Mouse (Mus musculus) limb, embryonic 15.5 days (tissue): ENCODE results near the gene Ofcc1. TPM values are rescaled to one million over a fixed set of nuclear protein-coding genes. Genes with fewer than 3 reads are reported as not detected.

Experiments
- ATAC-seq: fragments of 200-750 bp; cut with Nextera tagmentation; 2 replicates; pipeline ENCODE4 v1.8.0; 2017; ENCODE audit warnings: low read depth, moderate TSS enrichment; ENCODE audit not compliant: insufficient number of reproducible peaks, low FRiP score, low TSS enrichment
- H3K27ac ChIP-seq: fragments of 300-500 bp; sonication (generic); 2 replicates; pipeline ENCODE4 v1.5.1; 2015; ENCODE audit warnings: moderate library complexity, mild to moderate bottlenecking, inconsistent platforms
- H3K27me3 ChIP-seq: fragments of 300-500 bp; sonication (generic); 2 replicates; pipeline ENCODE4 v1.6.1; 2015; ENCODE audit warnings: inconsistent platforms
- H3K36me3 ChIP-seq: fragments of 300-500 bp; sonication (generic); 2 replicates; pipeline ENCODE4 v1.6.1; 2015; ENCODE audit warnings: inconsistent platforms
- H3K4me1 ChIP-seq: fragments of 300-500 bp; sonication (generic); 2 replicates; pipeline ENCODE4 v1.6.1; 2015; ENCODE audit warnings: inconsistent platforms
- H3K4me2 ChIP-seq: fragments of 300-500 bp; sonication (generic); 2 replicates; pipeline ENCODE4 v1.6.1; 2015; ENCODE audit warnings: mild to moderate bottlenecking, inconsistent platforms
- H3K4me3 ChIP-seq: fragments of 300-500 bp; sonication (generic); 2 replicates; pipeline ENCODE4 v1.5.1; 2015; ENCODE audit warnings: mild to moderate bottlenecking, inconsistent platforms
- H3K9ac ChIP-seq: fragments of 300-500 bp; sonication (generic); 2 replicates; pipeline ENCODE4 v1.6.1; 2015; ENCODE audit warnings: inconsistent platforms
- H3K9me3 ChIP-seq: fragments of 300-500 bp; sonication (generic); 2 replicates; pipeline ENCODE4 v1.6.1; 2016; ENCODE audit warnings: inconsistent platforms
- WGBS: fragments of 180-500 bp; shearing (Covaris S2); methylation state at CpG from one replicate; pipeline ENCODE4 v1.1.7; 2015; 5-methylcytosine and 5-hydroxymethylcytosine counted together
- polyA plus RNA-seq: library from polyadenylated mRNA; unstranded; fragments of >200 nt; fragmentation: Nextera tagmentation; extraction: Ambion mirVana; gene quantifications from 2 replicates; pipeline ENCODE4 v1.2.1, GENCODE M21; 2015

The Ofcc1 gene
- polyA plus RNA-seq, 1 experiment from 2014 or later = 0.06 TPM

- Histone ChIP-seq H3K4me1 (no peaks in the 10 kb centered on the region), H3K36me3 (no peaks in the 10 kb centered on the region), H3K27me3 (no peaks in the 10 kb centered on the region), H3K9me3 (no peaks in the 10 kb centered on the region), H3K4me2 (no peak overlapping the region), H3K9ac (no peak overlapping the region), H3K27ac (no peak overlapping the region), H3K4me3 (no peak overlapping the region)
- 64% methylated on average over 4 of the region's 4 CpGs for WGBS
- ATAC-seq = no peak
Measured at GRCm38 (mm10) chr13:40315158-40315792, 46.0 kb downstream of the Ofcc1 start.

GRCm38 (mm10) chr13:40292891-40293290, 68.4 kb downstream of the Ofcc1 start:
- Histone ChIP-seq H3K9ac (no peak overlapping the region), H3K4me2 (no peak overlapping the region), H3K27ac (no peak overlapping the region), H3K4me3 (no peak overlapping the region), H3K9me3 (no peaks in the 10 kb centered on the region), H3K27me3 (no peaks in the 10 kb centered on the region), H3K36me3 (no peaks in the 10 kb centered on the region), H3K4me1 (no peaks in the 10 kb centered on the region)
- no peak for ATAC-seq
- WGBS = 89% methylated on average over 2 of the region's 2 CpGs

GRCm38 (mm10) chr13:40290846-40291245, 70.4 kb downstream of the Ofcc1 start:
- H3K4me2 ChIP-seq = no peak overlapping the region
- no peak overlapping the region for H3K9ac ChIP-seq
- 84% methylated on average over 10 of the region's 10 CpGs for WGBS
- no peaks in the 10 kb centered on the region for H3K27me3 ChIP-seq
- ATAC-seq = no peak
- H3K36me3 ChIP-seq = no peaks in the 10 kb centered on the region
- no peaks in the 10 kb centered on the region for H3K9me3 ChIP-seq
- H3K4me3 ChIP-seq = no peak overlapping the region
- 0 out of 2 replicates have a peak, but pooled peaks cover 2% of the 10 kb centered on the region for H3K4me1 ChIP-seq
- no peak overlapping the region for H3K27ac ChIP-seq

- no peak overlapping the region for H3K9ac ChIP-seq
- no peak for ATAC-seq
- H3K4me1 ChIP-seq = 0 out of 2 replicates have a peak, but pooled peaks cover 2% of the 10 kb centered on the region
- 67% methylated on average over 4 of the region's 4 CpGs for WGBS
- peaks cover 6% of the 10 kb centered on the region; the same call in 1 of the 2 replicates for H3K27me3 ChIP-seq
- H3K4me3 ChIP-seq = no peak overlapping the region
- H3K9me3 ChIP-seq = no peaks in the 10 kb centered on the region
- no peak overlapping the region for H3K27ac ChIP-seq
- H3K4me2 ChIP-seq = no peak overlapping the region
- H3K36me3 ChIP-seq = no peaks in the 10 kb centered on the region
Measured at GRCm38 (mm10) chr13:40288650-40289049, 72.6 kb downstream of the Ofcc1 start.

DNA sequence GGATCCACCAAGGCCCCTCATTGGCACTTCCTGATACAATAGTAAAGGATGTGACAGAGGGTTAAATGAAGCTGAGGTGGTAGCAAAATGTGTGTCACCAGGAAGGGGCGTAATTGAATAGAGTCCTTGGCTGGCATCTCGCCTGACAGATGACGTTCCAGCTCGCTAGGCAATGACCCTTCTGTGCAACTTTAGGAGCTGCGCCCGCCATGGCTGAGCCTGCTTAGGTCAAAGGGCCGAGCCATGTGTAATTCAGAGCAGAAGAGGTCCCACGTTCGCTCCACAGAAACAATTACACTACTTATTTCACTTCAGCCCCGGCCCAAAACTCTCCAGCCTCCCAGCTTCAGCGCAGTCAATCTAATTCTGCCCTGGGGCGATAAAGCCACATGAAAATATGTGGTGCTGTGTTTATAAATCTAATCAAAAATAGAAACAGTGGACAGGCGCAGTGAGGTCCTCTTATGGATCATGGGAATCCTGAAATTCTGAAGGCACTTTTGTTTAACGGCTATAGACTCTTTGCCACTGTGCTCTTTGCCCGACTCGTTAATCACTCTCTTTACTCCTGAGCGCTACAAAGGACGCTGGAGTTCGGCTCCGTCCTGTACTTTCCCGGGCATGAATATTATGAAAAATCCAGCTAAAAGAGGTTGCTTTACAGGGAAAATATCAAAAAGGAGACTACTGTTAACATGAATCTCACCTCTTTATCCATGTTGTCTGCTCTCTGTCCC, 73.8 kb downstream of the Ofcc1 start:
- H3K9me3 ChIP-seq = no peaks in the 10 kb centered on the region
- H3K4me3 ChIP-seq = peak overlapping the region; percentile 12
- H3K4me1 ChIP-seq = 0 out of 2 replicates have a peak, but pooled peaks cover 2% of the 10 kb centered on the region
- peaks cover 6% of the 10 kb centered on the region; the same call in 1 of the 2 replicates for H3K27me3 ChIP-seq
- no peak for ATAC-seq
- no peak overlapping the region for H3K27ac ChIP-seq
- no peaks in the 10 kb centered on the region for H3K36me3 ChIP-seq
- H3K9ac ChIP-seq = no peak overlapping the region
- 28% methylated on average over 21 of the region's 21 CpGs for WGBS
- H3K4me2 ChIP-seq = peak overlapping the region; percentile 22

DNA sequence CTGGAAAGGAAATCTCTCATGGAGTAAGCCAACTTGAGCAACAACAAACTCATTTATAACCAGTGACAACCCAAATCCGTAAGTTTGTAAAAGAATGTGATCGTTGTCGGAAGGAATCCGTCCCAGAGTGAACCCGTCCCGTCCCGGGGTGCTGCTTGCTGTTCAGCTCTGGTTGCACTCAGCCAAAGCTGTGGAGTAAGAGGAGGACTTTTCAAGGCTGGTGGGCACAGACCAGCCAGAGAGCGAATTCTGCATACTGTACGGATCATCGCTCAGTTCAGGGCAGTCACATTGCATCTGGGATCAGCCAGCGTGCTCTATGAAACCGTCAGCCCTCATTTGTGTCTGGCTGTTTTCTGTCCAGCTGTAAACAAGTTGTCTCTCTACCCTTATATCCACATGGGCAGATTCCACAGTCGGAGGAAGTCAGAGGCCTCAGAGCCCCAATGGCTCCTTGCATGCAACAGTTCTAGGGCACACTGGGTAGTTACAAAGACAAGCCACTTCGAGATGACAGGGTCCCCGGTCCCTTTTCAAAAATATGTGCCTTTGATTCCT, 75.9 kb downstream of the Ofcc1 start:
- Histone ChIP-seq H3K4me3 (no peak overlapping the region), H3K9ac (no peak overlapping the region), H3K27me3 (peaks cover 6% of the 10 kb centered on the region; the same call in 1 of the 2 replicates), H3K4me2 (no peak overlapping the region), H3K27ac (no peak overlapping the region), H3K9me3 (no peaks in the 10 kb centered on the region), H3K36me3 (no peaks in the 10 kb centered on the region), H3K4me1 (0 out of 2 replicates have a peak, but pooled peaks cover 2% of the 10 kb centered on the region)
- 68% methylated on average over 15 of the region's 15 CpGs for WGBS
- no peak for ATAC-seq

DNA sequence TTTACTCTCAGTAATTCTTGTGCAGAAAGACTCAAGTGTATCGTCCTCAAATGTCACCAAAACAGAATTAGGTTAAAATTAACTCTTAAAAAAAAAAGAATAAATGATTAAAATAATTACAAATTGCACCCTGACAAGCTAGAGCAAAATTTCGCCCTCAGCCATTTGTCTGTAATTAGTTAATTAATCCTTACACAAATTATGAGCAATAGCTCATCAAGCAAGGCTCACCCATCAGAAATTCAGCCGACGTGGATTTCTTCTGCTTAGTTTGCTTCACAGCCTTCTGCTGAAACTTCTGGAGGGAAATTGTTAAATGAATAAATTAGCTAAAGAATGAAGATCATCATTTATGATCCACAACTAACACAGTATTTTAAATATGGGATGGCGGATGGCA, 80.6 kb downstream of the Ofcc1 start:
- no peak overlapping the region for H3K4me2 ChIP-seq
- WGBS = 78% methylated on average over 5 of the region's 5 CpGs
- no peaks in the 10 kb centered on the region for H3K36me3 ChIP-seq
- H3K9me3 ChIP-seq = no peaks in the 10 kb centered on the region
- H3K4me3 ChIP-seq = no peak overlapping the region
- no peak for ATAC-seq
- H3K27ac ChIP-seq = no peak overlapping the region
- H3K27me3 ChIP-seq = peaks cover 4% of the 10 kb centered on the region; the same call in 1 of the 2 replicates
- H3K4me1 ChIP-seq = no peaks in the 10 kb centered on the region
- no peak overlapping the region for H3K9ac ChIP-seq

DNA sequence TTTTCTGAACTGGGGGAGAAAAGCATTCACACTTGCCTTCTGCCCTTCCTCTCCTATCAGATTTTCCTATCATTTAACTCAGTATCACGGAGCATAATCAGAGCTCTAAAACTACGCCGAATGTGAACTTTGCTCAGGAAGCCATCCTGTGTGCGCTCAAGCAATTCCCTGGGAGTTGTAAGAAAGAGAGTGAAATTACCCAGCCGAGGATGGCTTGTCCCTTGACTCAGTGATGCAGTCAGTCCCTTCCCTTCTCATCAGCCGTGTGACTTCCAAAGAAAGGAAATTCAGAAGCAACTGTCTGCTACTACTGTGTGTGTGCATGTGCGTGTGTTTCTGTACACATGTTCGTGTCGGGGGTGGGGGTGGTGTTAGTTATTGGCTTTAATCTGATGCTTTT, 93.7 kb downstream of the Ofcc1 start:
- Histone ChIP-seq H3K9ac (no peak overlapping the region), H3K9me3 (no peaks in the 10 kb centered on the region), H3K27me3 (no peaks in the 10 kb centered on the region), H3K27ac (no peak overlapping the region), H3K36me3 (no peaks in the 10 kb centered on the region), H3K4me2 (no peak overlapping the region), H3K4me3 (no peak overlapping the region), H3K4me1 (no peaks in the 10 kb centered on the region)
- no peak for ATAC-seq
- WGBS = 86% methylated on average over 9 of the region's 9 CpGs

DNA sequence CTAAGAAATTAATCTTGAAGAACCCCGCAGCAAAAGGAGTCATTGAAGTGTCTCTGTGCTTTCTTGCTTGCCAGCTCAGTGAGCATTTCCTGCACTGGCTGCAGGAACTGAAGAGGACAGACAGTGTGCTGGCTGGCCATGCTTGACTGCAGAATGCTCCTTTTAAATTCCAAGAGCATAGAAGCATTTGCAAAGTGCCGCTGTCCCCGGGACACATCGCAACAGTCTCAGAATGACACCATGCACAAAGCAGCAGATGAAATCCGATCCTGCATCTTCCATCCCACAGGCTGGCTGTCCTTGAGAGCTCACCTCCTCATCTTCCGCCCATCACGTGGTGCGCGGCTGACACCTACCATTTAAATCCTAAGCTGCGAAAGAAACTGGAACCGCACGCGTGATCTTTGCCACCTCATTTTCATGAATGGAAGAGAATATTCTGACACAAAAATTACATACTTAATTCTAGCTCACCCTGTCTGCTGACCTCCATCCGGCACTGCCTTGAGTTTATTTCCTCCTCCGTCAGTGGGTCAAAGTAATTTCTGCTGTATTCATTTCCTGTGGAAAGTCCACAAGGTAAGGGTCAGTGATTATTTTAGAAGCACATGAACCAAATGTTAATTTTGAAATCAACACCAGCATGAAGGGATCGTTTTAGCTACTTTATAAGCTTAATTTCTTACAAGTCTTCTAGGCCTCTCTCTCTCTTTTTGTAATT, 98.0 kb downstream of the Ofcc1 start:
- Histone ChIP-seq H3K4me3 (no peak overlapping the region), H3K9ac (no peak overlapping the region), H3K4me1 (no peaks in the 10 kb centered on the region), H3K27ac (no peak overlapping the region), H3K36me3 (no peaks in the 10 kb centered on the region), H3K9me3 (no peaks in the 10 kb centered on the region), H3K27me3 (0 out of 2 replicates have a peak, but pooled peaks cover 3% of the 10 kb centered on the region), H3K4me2 (no peak overlapping the region)
- WGBS = 67% methylated on average over 16 of the region's 16 CpGs
- ATAC-seq = no peak

DNA sequence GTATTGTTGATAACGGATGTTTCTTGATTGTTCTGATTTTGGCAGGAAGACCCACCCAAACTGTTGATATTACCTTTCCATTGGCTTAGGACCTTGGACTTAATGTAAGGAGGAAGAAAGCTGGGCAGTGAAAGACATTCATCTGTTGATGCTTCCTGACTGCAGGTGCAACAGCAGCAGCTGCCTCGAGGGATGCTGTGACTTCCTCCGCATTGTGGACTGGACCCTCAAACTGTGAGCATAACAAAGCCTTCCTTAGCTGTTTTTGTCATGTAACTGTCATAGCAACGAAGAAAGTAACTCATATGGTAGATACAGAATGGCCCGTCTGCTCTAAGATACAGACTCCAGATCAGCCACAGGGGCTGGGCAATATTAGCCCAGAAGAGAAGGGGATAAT, 102.5 kb downstream of the Ofcc1 start:
- no peak overlapping the region for H3K4me3 ChIP-seq
- no peak overlapping the region for H3K4me2 ChIP-seq
- no peaks in the 10 kb centered on the region for H3K4me1 ChIP-seq
- H3K9me3 ChIP-seq = no peaks in the 10 kb centered on the region
- no peak overlapping the region for H3K27ac ChIP-seq
- WGBS = 79% methylated on average over 5 of the region's 5 CpGs
- H3K9ac ChIP-seq = no peak overlapping the region
- no peak for ATAC-seq
- no peaks in the 10 kb centered on the region for H3K36me3 ChIP-seq
- H3K27me3 ChIP-seq = peaks cover 3% of the 10 kb centered on the region; the same call in 1 of the 2 replicates

GRCm38 (mm10) chr13:40243821-40244220, 117.4 kb downstream of the Ofcc1 start:
- H3K4me2 ChIP-seq = no peak overlapping the region
- no peaks in the 10 kb centered on the region for H3K9me3 ChIP-seq
- H3K27me3 ChIP-seq = no peaks in the 10 kb centered on the region
- H3K9ac ChIP-seq = no peak overlapping the region
- no peaks in the 10 kb centered on the region for H3K4me1 ChIP-seq
- no peak overlapping the region for H3K4me3 ChIP-seq
- no peak for ATAC-seq
- H3K36me3 ChIP-seq = no peaks in the 10 kb centered on the region
- 77% methylated on average over 6 of the region's 6 CpGs for WGBS
- no peak overlapping the region for H3K27ac ChIP-seq
